Mouse (Mus musculus): ENCODE data around the gene Phf24. TPM values are rescaled to one million over a fixed set of nuclear protein-coding genes. Genes with fewer than 3 reads are reported as not detected.

Phf24 gene
- polyA plus RNA-seq, 1 experiment from 2014 or later: 1.5 TPM

GRCm38 (mm10) chr4:42955200-42955599 lies 38.7 kb downstream of the Phf24 start:
- Histone ChIP-seq H3K36me3 (peaks cover 26% of the 10 kb centered on the region), H3K4me1 (peaks cover 76% of the 10 kb centered on the region), H3K9me3 (no peaks in the 10 kb centered on the region), H3K27me3 (ENCODE audit: insufficient read depth, poor library complexity, severe bottlenecking) (no peaks in the 10 kb centered on the region), H3K4me3 (no peak overlapping the region), H3K27ac (no peak overlapping the region)
- DNase-seq (ENCODE audit: low spot score): no peak
- 86% methylated on average over 3 of the region's 3 CpGs for WGBS

- H3K27ac ChIP-seq: no peak overlapping the region
- no peaks in the 10 kb centered on the region for H3K27me3 ChIP-seq (ENCODE audit: insufficient read depth, poor library complexity, severe bottlenecking)
- H3K9me3 ChIP-seq: no peaks in the 10 kb centered on the region
- H3K36me3 ChIP-seq: peaks cover 25% of the 10 kb centered on the region
- WGBS: 91% methylated on average over 17 of the region's 17 CpGs
- DNase-seq (ENCODE audit: low spot score): no peak
- H3K4me3 ChIP-seq: no peak overlapping the region
- peaks cover 68% of the 10 kb centered on the region for H3K4me1 ChIP-seq
Measured at GRCm38 (mm10) chr4:42956581-42956980, 40.1 kb downstream of the Phf24 start.

GRCm38 (mm10) chr4:42957306-42957705 lies 40.8 kb downstream of the Phf24 start:
- peaks cover 60% of the 10 kb centered on the region for H3K4me1 ChIP-seq
- WGBS: 79% methylated on average over 11 of the region's 11 CpGs

GRCm38 (mm10) chr4:42957979-42958378 lies 41.5 kb downstream of the Phf24 start:
- Histone ChIP-seq H3K36me3 (peaks cover 22% of the 10 kb centered on the region), H3K4me3 (no peak overlapping the region), H3K27ac (peak overlapping the region; percentile 44), H3K27me3 (ENCODE audit: insufficient read depth, poor library complexity, severe bottlenecking) (no peaks in the 10 kb centered on the region), H3K4me1 (peaks cover 54% of the 10 kb centered on the region), H3K9me3 (no peaks in the 10 kb centered on the region)
- WGBS: 78% methylated on average over 8 of the region's 8 CpGs
- no peak for DNase-seq (ENCODE audit: low spot score)

More at GRCm38 (mm10) chr4:42957306-42957705, 40.8 kb downstream of the Phf24 start:
- Histone ChIP-seq H3K27ac (0 out of 2 replicates have a peak overlapping the region, but pooled peaks have one; percentile 52), H3K4me3 (no peak overlapping the region), H3K36me3 (peaks cover 22% of the 10 kb centered on the region), H3K9me3 (no peaks in the 10 kb centered on the region), H3K27me3 (ENCODE audit: insufficient read depth, poor library complexity, severe bottlenecking) (no peaks in the 10 kb centered on the region)
- DNase-seq (ENCODE audit: low spot score): no peak

- DNase-seq (ENCODE audit: low spot score): no peak
- Histone ChIP-seq H3K27ac (peak overlapping the region; percentile 44; the same call in 1 of the 2 replicates), H3K9me3 (no peaks in the 10 kb centered on the region), H3K4me1 (peaks cover 44% of the 10 kb centered on the region), H3K27me3 (ENCODE audit: insufficient read depth, poor library complexity, severe bottlenecking) (no peaks in the 10 kb centered on the region), H3K4me3 (no peak overlapping the region), H3K36me3 (peaks cover 22% of the 10 kb centered on the region)
- 39% methylated on average over 8 of the region's 8 CpGs for WGBS
Measured at GRCm38 (mm10) chr4:42958942-42959341, 42.5 kb downstream of the Phf24 start.

DNA sequence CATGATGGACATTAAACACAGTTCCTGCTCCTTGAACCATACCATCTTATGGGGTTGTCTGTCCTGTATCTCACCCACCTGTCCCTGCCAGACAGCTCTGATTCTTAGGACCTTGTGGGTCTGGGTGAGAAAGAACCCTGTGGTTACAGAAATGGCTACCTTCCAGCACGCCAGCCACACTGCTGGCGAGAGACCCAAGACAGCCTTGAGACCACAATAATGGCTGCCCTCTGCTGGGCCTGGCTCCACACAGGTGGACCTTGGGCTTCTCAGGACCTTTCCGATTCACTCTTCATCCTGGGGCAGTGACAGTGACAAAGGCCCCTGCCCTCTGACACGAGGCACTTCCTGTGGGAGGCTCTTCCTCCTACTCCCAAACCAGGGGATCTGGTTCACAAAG lies 42.9 kb downstream of the Phf24 start:
- H3K27me3 ChIP-seq (ENCODE audit: insufficient read depth, poor library complexity, severe bottlenecking): no peaks in the 10 kb centered on the region
- WGBS: 60% methylated on average over 4 of the region's 4 CpGs
- peak overlapping the region; percentile 79 for H3K27ac ChIP-seq
- no peaks in the 10 kb centered on the region for H3K9me3 ChIP-seq
- H3K4me3 ChIP-seq: no peak overlapping the region
- H3K4me1 ChIP-seq: peaks cover 40% of the 10 kb centered on the region
- H3K36me3 ChIP-seq: peaks cover 22% of the 10 kb centered on the region
- DNase-seq (ENCODE audit: low spot score): no peak

- 34% methylated on average over 4 of the region's 4 CpGs for WGBS
Measured at GRCm38 (mm10) chr4:42961592-42961991, 45.1 kb downstream of the Phf24 start.

GRCm38 (mm10) chr4:42963480-42963879 lies 47.0 kb downstream of the Phf24 start:
- Histone ChIP-seq H3K36me3 (no peaks in the 10 kb centered on the region), H3K9me3 (no peaks in the 10 kb centered on the region), H3K27me3 (ENCODE audit: insufficient read depth, poor library complexity, severe bottlenecking) (no peaks in the 10 kb centered on the region), H3K27ac (no peak overlapping the region), H3K4me1 (peaks cover 32% of the 10 kb centered on the region), H3K4me3 (no peak overlapping the region)
- WGBS: 83% methylated on average over 2 of the region's 2 CpGs
- no peak for DNase-seq (ENCODE audit: low spot score)

More at GRCm38 (mm10) chr4:42961592-42961991, 45.1 kb downstream of the Phf24 start:
- no peak for DNase-seq (ENCODE audit: low spot score)
- no peaks in the 10 kb centered on the region for H3K27me3 ChIP-seq (ENCODE audit: insufficient read depth, poor library complexity, severe bottlenecking)
- H3K27ac ChIP-seq: no peak overlapping the region
- peaks cover 43% of the 10 kb centered on the region for H3K4me1 ChIP-seq
- peaks cover 17% of the 10 kb centered on the region for H3K36me3 ChIP-seq
- H3K4me3 ChIP-seq: no peak overlapping the region
- no peaks in the 10 kb centered on the region for H3K9me3 ChIP-seq

GRCm38 (mm10) chr4:42965039-42965719 lies 48.7 kb downstream of the Phf24 start:
- no peak for DNase-seq (ENCODE audit: low spot score)
- H3K4me1 ChIP-seq: peaks cover 15% of the 10 kb centered on the region
- no peaks in the 10 kb centered on the region for H3K27me3 ChIP-seq (ENCODE audit: insufficient read depth, poor library complexity, severe bottlenecking)
- 12% methylated on average over 12 of the region's 12 CpGs for WGBS
- H3K36me3 ChIP-seq: no peaks in the 10 kb centered on the region
- no peaks in the 10 kb centered on the region for H3K9me3 ChIP-seq
- H3K4me3 ChIP-seq: peak overlapping the region; percentile 31
- no peak overlapping the region for H3K27ac ChIP-seq

GRCm38 (mm10) chr4:42969304-42969703 lies 52.8 kb downstream of the Phf24 start, which contains the start of gene 1700022I11Rik:
TSS of gene 1700022I11Rik (plus strand) at chr4:42969604.
- Histone ChIP-seq H3K4me3 (no peak within 1 kb of the TSS), H3K27me3 (ENCODE audit: insufficient read depth, poor library complexity, severe bottlenecking) (no peaks in the 10 kb centered on the region), H3K9me3 (no peaks in the 10 kb centered on the region), H3K4me1 (peaks cover 22% of the 10 kb centered on the region), H3K36me3 (no peaks in the 10 kb centered on the region), H3K27ac (no peak within 1 kb of the TSS)
- WGBS: 81% methylated on average over 4 of the region's 4 CpGs
- no peak for DNase-seq (ENCODE audit: low spot score)

DNA sequence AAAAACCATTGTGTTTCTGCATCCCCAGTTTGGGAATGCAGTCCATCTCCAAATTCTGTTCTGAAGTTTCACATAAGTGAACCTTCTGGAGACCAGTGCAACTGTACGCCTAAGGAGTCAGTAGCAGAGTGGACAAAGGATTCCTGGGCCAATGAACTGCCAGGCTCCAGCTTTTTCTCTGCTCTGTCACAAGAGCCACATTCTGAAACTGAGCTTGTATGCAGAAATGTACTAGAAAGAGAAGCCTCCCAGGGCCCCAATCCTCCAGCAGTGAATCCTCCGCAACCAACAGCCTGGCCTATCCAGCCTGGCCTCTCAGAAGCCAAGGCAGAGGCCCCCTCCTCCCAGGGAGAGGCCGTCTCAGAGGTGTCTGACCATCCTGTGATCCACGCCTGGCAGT lies 56.5 kb downstream of the Phf24 start:
- Histone ChIP-seq H3K9me3 (no peaks in the 10 kb centered on the region), H3K4me1 (peaks cover 14% of the 10 kb centered on the region), H3K36me3 (peaks cover 8% of the 10 kb centered on the region; the same call in 1 of the 2 replicates), H3K27ac (no peak overlapping the region), H3K27me3 (ENCODE audit: insufficient read depth, poor library complexity, severe bottlenecking) (no peaks in the 10 kb centered on the region), H3K4me3 (no peak overlapping the region)
- 80% methylated on average over 4 of the region's 4 CpGs for WGBS
- no peak for DNase-seq (ENCODE audit: low spot score)

DNA sequence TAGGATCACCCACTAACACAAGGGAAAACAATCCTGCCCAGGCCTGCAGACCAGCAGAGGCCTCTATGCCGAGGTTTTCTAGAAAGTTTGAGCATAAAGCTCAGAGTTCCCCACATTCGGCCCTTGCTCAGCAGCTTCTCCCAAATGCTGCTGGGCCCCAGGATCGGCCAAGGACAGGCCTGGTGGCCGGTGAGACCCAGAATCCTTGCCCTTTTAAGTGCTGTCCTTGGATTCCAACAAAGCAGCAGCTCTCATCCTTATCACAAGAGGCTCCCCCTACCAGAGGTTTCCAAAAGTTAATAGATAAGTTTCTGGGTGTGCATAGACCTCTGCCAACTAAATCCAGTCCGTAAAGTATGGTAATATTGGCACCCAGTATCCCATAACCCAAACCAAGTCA lies 57.4 kb downstream of the Phf24 start:
- 52% methylated on average over 5 of the region's 5 CpGs for WGBS

DNA sequence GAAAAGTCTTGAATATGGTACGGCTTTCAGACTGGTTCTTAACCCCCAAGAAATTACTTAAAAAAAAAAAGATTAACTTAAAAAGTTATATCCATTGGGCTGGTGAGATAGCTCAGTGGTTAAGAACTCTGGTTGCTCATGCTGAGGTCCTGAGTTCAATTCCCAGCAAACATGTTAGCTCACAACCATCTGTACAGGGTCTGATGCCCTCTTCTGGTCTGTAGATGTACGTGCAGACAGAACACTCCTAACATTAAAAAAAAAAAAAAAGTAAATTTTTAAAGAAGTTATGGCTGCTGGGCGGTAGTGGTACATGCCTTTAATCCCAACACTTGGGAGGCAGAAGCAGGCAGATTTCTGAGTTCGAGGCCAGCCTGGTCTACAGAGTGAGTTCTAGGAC lies 61.6 kb downstream of the Phf24 start:
- no peak overlapping the region for H3K27ac ChIP-seq
- no peaks in the 10 kb centered on the region for H3K27me3 ChIP-seq (ENCODE audit: insufficient read depth, poor library complexity, severe bottlenecking)
- peaks cover 11% of the 10 kb centered on the region for H3K4me1 ChIP-seq
- peak; percentile 54 for DNase-seq (ENCODE audit: low spot score)
- H3K4me3 ChIP-seq: no peak overlapping the region
- WGBS: 94% methylated on average over 4 of the region's 4 CpGs
- peaks cover 56% of the 10 kb centered on the region for H3K36me3 ChIP-seq
- H3K9me3 ChIP-seq: no peaks in the 10 kb centered on the region

More for the DNA sequence above, 57.4 kb downstream of the Phf24 start:
- Histone ChIP-seq H3K36me3 (peaks cover 18% of the 10 kb centered on the region), H3K4me1 (peaks cover 14% of the 10 kb centered on the region), H3K4me3 (no peak overlapping the region), H3K9me3 (no peaks in the 10 kb centered on the region), H3K27ac (0 out of 2 replicates have a peak overlapping the region, but pooled peaks have one; percentile 42), H3K27me3 (ENCODE audit: insufficient read depth, poor library complexity, severe bottlenecking) (no peaks in the 10 kb centered on the region)
- DNase-seq (ENCODE audit: low spot score): peak; percentile 1

Data from heart, embryonic 10.5 days (tissue).